Mouse (Mus musculus) left cerebral cortex, postnatal 25 days (tissue): Measurements from ENCODE around the gene Fgf11. TPM values are rescaled to one million over a fixed set of nuclear protein-coding genes. Genes with fewer than 3 reads are reported as not detected.

Experiments
- DNase-seq, 2 experiments: peaks; one replicate each; pipeline ENCODE4 v3.0.0; 2022; ENCODE audit warnings: low spot score in 2 of 2, mixed read lengths in 1 of 2
- intact Hi-C: fragments of 180-260 bp; cut with DNase I; formaldehyde crosslinking; loops from one replicate; pipeline ENCODE4 v1.15.1; 2025
- total RNA-seq, 2 experiments: library from RNA; stranded (reverse); gene quantifications; 2 replicates each; pipeline ENCODE4 v1.2.3; 2021

Fgf11 gene
- total RNA-seq, 2 experiments from 2014 or later, result 14.9 to 17.2 TPM

DNA sequence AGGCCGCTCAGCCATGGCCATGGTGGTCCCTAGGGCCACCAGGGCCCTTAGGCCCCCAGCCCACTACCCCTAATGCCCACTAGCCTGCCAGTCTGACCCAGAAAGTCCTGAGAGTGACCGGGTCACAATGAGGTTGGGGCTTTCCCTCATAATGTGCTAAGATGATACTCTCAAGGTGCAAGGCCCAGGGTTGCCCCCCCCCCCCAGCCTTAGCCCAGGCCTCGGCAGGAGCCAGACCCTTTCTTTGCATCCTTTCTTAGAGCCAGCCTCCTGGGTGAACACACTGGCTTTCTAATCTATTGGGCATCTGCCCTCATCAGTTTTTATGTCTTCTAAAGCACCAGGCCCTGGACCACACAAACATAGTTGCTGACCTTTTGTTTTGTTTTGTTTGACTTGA is 20.4 kb upstream of the Fgf11 start, which contains the start of gene Spem1:
Gene Spem1, minus strand, starts transcription at position 101 of the 400 bp plus-strand sequence.
- intact Hi-C loops, result no loop called here
- no peak for DNase-seq

GRCm38 (mm10) chr11:69818871-69819270 is 17.2 kb upstream of the Fgf11 start:
- no peak for DNase-seq
- intact Hi-C loops, result no loop called here

- intact Hi-C loops, result no loop called here
- no peak for DNase-seq
Measured at GRCm38 (mm10) chr11:69818365-69818764, 16.7 kb upstream of the Fgf11 start, which contains the start of gene Spem2. TSS of gene Spem2 (minus strand) at chr11:69818465.

- intact Hi-C loops, result no loop called here
- DNase-seq, result no peak
Measured at GRCm38 (mm10) chr11:69816520-69816919, 14.9 kb upstream of the Fgf11 start.

DNA sequence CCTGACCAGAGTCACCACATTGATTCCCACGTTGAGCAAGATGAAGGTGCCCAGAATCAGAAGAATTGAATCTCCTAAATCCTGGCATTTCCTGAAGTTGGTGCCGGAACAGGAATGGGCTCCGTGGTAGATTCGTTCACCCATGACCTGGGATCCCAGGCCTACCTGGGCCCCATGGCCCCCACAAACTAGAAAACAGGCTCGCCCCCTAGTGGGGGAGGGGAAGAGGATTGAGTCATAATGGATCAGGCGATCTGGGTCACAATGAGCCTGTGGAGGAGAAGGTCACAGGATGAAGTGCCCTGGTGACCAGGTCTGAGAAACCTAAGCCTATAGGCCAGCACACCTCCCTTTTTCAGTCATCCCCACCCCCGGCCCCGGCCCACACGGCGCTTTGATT is 13.5 kb upstream of the Fgf11 start, which contains the start of gene Gm39566:
Gene Gm39566, minus strand, starts transcription at position 144 of the 400 bp plus-strand sequence.
- no peak for DNase-seq
- intact Hi-C loops, result no loop called here

- intact Hi-C loops, result no loop called here
- no peak for DNase-seq
Measured at GRCm38 (mm10) chr11:69810280-69810679, 8.6 kb upstream of the Fgf11 start.

DNA sequence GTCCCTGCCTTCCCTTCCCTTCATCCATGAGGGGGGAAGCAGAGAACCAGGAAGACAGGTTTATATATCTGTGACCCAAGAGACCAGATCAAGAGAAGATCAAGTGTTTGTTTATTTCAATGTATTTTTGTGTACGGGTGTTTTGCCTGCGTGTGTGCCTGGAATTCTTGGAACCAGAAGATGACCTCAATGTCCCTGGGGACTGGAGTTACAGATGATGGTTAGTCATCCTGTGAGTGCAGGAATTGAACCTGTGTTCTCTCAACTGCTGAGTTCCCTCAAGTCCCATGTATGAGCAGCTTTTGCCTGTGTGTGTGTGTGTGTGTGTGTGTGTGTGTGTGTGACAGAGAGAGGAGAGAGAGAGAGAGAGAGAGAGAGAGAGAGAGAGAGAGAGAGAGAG is 6.0 kb upstream of the Fgf11 start:
- DNase-seq, result no peak
- intact Hi-C loops, result loop anchor here (5.0 kb wide), 1 partner anchor 70 kb away; the partner anchor contains the start of gene Tmem95

GRCm38 (mm10) chr11:69806378-69806777 is 4.7 kb upstream of the Fgf11 start:
- intact Hi-C loops, result loop anchor here (5.0 kb wide), 1 partner anchor 71 kb away; the partner anchor contains the start of gene Tmem95
- DNase-seq, result no peak

- intact Hi-C loops, result loop anchor here (5.0 kb wide), 1 partner anchor 72 kb away; the partner anchor contains the start of gene Tmem95
- DNase-seq, result no peak
Measured at GRCm38 (mm10) chr11:69804972-69805909, 3.6 kb upstream of the Fgf11 start, which contains the start of gene Tmem102. TSS of gene Tmem102 (minus strand) at chr11:69805624.

- intact Hi-C loops, result no loop called here
- no peak for DNase-seq
Measured at GRCm38 (mm10) chr11:69804652-69804940, 2.9 kb upstream of the Fgf11 start.

DNA sequence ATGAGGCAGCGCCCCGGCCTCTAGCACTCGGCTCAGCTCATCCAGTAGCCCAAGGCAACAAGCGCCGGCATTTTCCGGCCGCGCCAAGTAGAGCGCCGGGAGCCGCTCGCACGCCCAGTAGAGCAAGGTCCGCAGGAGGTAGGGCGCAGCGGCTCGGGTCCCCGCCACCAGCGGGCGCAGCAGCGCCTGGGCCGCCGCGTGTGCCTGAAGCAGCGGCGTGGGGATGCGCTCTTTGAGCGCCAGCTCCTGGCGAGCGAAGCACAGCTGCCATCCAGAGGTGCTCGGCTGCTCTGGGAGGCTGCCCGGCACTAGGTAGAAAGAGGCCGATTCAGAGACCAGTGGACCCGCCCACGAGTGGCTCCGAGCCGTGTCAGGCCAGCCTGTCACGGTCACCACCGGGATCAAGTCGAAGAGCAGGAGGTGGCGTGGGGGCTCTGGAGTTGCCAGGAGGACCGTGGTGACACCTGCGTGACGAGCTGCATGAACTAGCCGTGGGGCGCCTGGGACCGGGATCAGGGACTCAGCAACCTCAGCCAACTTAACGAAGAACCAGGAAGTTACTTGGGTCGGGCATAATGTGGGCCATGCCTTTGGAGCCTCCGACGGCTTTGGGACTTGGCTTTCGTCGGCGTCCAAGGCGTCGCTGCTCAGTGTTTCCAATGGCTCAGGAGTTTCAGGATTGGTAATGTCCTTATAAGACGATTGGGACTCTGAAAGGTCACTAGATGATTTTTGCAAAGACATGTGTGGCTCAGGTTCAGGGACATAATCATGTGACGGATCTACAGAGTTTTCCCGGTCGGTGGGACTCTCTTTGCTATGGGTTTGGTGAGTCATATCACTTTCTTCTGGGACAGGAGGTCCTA is 2.4 kb upstream of the Fgf11 start:
- intact Hi-C loops, result loop anchor here (2.0 kb wide), 2 partner anchors 33 to 45 kb away; partner anchors contain the start of genes Nlgn2 and Polr2a
- DNase-seq, result peak; percentile 63 to 72

DNA sequence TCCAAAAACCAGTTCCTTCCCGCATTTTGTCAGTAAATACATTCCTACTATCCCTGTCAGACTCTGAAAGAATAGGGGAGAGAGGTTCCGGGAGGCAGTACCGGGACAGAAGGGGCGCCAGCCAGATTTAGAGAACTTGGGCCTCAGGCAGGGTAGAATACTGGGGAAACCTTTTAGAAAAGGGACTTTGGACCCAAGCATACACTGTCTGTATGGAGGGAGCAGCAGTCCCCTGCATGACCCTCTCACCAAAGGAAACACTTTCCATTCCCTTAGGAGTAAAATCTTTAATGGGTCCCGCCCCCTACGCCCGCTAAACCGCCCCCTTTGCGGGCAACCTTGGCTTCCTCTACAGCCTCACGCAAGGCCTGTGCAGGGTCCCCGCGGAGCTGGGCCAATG is 1.7 kb upstream of the Fgf11 start:
- intact Hi-C loops, result loop anchor here (2.0 kb wide), 2 partner anchors 33 to 45 kb away; partner anchors contain the start of genes Nlgn2 and Polr2a
- DNase-seq, result no peak

DNA sequence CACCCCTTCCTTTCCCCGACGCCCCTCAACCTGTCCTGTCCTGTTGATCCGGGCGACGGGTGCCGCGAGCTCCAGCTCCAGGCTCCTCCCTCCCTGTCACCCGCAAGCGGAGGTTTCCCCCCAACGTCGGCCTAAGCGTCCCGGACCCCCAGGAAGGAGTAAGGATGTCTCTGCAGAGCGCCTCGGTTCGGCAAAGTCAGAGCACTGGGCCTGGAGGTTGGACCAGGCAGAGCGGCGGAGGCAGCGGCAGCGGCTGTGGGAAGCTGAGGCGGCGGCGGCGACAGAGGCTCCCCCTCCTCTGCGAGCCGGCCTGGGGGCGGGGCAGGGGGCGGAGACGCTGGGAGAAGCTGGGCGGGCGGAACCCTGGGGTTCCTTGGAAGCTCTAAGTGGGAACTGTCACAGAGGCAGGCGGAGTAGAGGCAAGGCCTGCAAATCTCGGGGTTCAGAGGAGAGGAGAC is 1.0 kb upstream of the Fgf11 start:
- intact Hi-C loops, result loop anchor here (2.0 kb wide), 2 partner anchors 34 to 44 kb away; partner anchors contain the start of genes Nlgn2 and Polr2a
- peak; percentile 74 to 80 for DNase-seq

DNA sequence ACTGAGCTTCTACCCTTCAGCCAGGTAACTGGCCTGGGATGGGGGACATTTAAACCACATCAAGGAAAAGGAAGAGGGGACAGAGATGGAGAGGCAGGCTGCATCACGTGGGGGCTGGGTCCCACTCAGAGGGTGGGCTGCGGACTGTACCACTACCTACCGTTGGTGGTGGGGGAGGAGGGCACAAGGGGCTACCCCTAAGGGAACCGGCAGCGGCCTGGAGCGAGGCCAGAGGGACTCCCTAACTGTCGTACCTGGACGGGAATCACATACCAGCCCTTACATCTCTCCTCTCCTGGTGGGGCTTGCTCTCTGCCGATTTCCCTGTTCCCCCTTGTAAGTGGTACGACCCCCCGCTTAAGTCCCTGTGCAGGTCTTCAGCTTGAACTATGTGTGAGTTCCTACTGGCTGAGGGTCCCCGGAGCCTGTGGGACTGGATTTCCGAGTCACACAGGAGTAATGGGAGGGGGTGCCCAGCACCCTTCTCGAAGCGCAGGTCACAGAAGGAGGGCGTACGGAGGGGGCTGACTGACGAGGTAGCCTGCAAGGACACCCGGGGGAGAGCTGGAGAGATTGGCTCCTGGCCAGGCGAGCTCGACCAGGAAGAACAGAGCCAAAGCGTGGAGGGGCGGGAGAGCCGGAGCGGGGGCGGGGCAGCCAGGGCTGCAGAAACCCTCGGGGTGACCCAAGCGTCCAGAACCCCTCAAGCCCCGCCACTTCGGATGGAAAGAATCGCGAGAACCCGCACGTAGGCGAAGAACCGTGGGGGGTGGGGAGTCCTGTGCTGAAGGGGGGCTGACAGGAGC is 1.1 kb downstream of the Fgf11 start:
- intact Hi-C loops, result no loop called here
- no peak for DNase-seq

- no peak for DNase-seq
- intact Hi-C loops, result no loop called here
Measured at GRCm38 (mm10) chr11:69800138-69800391, 1.6 kb downstream of the Fgf11 start.

DNA sequence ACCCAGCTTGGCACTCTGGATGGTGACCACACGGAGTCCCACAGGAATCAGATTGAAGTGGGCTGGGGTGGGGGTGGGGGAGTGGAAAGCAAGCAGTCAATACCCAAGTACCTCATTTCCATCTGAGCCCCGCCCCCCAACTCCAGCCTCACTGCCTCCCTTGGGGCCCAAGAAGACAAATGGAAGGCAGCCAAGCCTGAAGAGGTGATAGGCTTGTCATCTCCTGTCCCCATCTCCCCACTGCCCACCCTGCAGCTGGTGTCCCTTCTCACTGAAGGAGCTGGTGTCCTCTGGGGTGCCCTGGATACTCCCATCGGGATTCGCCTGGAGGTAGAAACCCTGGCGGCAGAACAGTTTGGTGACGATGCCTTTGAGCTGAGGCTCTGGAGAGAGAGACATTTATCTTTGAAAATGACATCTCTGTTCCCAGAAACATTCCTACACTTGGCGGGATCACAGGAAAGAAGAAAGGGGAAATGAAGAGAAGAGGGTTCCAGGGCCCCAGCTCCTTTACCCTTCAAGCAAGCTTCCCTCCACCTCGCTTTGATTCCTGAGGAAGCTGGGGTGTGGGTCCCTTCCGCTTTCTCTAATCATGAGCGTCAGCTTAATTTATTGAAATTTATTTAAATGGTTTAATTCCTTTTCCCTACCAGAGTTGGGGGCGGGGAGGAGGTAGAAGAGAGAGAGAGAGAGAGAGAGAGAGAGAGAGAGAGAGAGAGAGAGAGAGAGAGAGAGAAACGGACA is 2.1 kb downstream of the Fgf11 start:
- DNase-seq, result no peak
- intact Hi-C loops, result no loop called here

- DNase-seq, result no peak
- intact Hi-C loops, result no loop called here
Measured at GRCm38 (mm10) chr11:69797924-69798323, 3.7 kb downstream of the Fgf11 start.

GRCm38 (mm10) chr11:69795983-69796435 is 5.6 kb downstream of the Fgf11 start:
- no peak for DNase-seq
- intact Hi-C loops, result no loop called here
